Mouse (Mus musculus) G1E (cell line): ENCODE measurements around the gene Men1. TPM values are rescaled to one million over a fixed set of nuclear protein-coding genes. Genes with fewer than 3 reads are reported as not detected.

ENCODE experiments used
- ATAC-seq: 2 replicates; pipeline ENCODE4 v1.8.0; 2016; ENCODE audit warnings: mild to moderate bottlenecking; ENCODE audit not compliant: insufficient number of reproducible peaks, poor library complexity, low FRiP score, severe bottlenecking; ENCODE audit errors: extremely low read depth
- DNase-seq: peaks from one replicate; pipeline ENCODE4 v3.0.0; 2012; ENCODE audit warnings: low spot score
- H3K27me3 ChIP-seq: 2 replicates; pipeline ENCODE4 v1.6.1; 2012; ENCODE audit warnings: mild to moderate bottlenecking, low read length, inconsistent platforms; ENCODE audit not compliant: insufficient read depth
- H3K36me3 ChIP-seq: replicated peaks from 2 replicates; pipeline ENCODE3; 2012; ENCODE audit warnings: mild to moderate bottlenecking, inconsistent platforms
- H3K4me1 ChIP-seq: 2 replicates; pipeline ENCODE4 v1.6.1; 2012; ENCODE audit warnings: low read depth, low read length, inconsistent platforms, mixed read lengths; ENCODE audit not compliant: insufficient read depth
- H3K4me3 ChIP-seq: 2 replicates; pipeline ENCODE4 v1.5.1; 2012; ENCODE audit warnings: low read depth, mild to moderate bottlenecking, inconsistent platforms, low read length, moderate library complexity, mixed read lengths
- H3K9me3 ChIP-seq: replicated peaks from 2 replicates; pipeline ENCODE4 v1.6.1; 2012; ENCODE audit warnings: inconsistent platforms
- CTCF ChIP-seq: IDR thresholded peaks from 2 replicates; pipeline ENCODE4 v1.5.1; 2012; ENCODE audit warnings: low read depth, low read length, inconsistent platforms, mixed read lengths
- GATA1 ChIP-seq: IDR thresholded peaks from 2 replicates; pipeline ENCODE4 v1.6.1; 2012; ENCODE audit warnings: borderline replicate concordance, low read length, inconsistent platforms, mixed read lengths
- GATA2 ChIP-seq: IDR thresholded peaks from 2 replicates; pipeline ENCODE4 v1.6.1; 2012; ENCODE audit warnings: low read depth, low read length, inconsistent platforms, borderline replicate concordance
- POLR2AphosphoS5 ChIP-seq: IDR thresholded peaks from 2 replicates; pipeline ENCODE4 v1.6.1; 2012; ENCODE audit warnings: low read depth, low read length, inconsistent platforms; ENCODE audit not compliant: insufficient replicate concordance
- TAL1 ChIP-seq: conservative IDR thresholded peaks from 2 replicates; pipeline ENCODE4 v1.6.1; 2012; ENCODE audit warnings: low read depth, low read length, inconsistent platforms, mixed read lengths
- polyA plus RNA-seq: library from polyadenylated mRNA; stranded (reverse); fragments of >175 nt; gene quantifications from 2 replicates; pipeline ENCODE4 v1.2.3, GENCODE M21; 2012
- total RNA-seq, 2 experiments: library from RNA; stranded (forward) in 1 of 2; stranded (reverse) in 1 of 2; fragments of 200-1000 nt in 1 of 2; fragments of >200 nt in 1 of 2; fragmentation: Nextera tagmentation in 1 of 2; gene quantifications; 2 replicates each; pipeline ENCODE4 v1.2.3; 2014 to 2017

Gene Men1
- total RNA-seq (2014; fragmentation: Nextera tagmentation) (51.0 and 53.9 TPM in 2 replicates), total RNA-seq (2017) (28.8 and 30.9 TPM in 2 replicates), polyA plus RNA-seq (146 and 213 TPM in 2 replicates)

DNA sequence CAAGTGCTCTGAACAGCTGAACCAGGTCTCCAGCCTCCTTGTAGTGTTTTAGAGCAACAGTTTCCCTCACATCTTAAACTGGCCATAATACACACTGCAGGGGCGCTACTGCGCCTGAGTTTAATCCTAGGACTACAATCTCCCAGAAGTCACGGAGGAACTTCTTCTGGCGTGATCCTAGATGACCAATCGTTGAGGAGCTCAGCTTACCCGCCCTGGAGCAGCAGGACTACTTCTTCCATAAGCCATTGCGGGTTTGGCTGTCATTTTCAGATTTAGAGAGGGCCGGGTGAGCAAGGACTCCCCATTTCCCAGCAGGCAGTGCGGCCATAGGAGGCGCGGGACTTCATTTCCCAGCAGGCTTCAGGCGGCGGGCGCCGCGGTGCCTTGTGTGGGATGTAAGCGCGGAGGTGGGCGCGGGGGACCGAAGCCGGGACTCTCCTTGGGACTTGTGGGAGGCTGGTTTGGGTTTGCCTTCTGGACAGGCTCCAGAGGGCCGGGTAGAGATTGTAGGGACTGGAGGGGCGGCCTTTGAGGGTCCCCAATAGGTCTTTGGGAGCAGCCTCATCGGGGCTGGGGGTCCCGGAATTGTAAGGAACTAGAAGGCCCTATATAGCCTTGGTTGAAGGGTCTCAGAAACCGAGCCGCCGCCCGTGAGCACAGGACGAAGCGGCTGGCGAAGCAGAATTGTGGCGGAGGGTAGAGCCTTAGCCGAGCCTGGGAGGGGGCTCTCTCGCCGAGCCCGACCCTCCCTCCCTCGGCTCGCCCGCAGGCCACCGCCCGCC lies at the start of gene Men1:
Men1 (plus strand) TSS at position 307 of the 785 bp plus-strand sequence.
- H3K36me3 ChIP-seq, result peaks cover 38% of the 10 kb centered on the region
- DNase-seq (peak; percentile 96), ATAC-seq (peak; percentile 92)
- TF ChIP-seq TAL1 (no peak), GATA2 (no peak), CTCF (no peak), GATA1 (no peak), POLR2AphosphoS5 (no peak)
- peak within 1 kb of the TSS; percentile 85 for H3K4me3 ChIP-seq
- H3K9me3 ChIP-seq, result no peaks in the 10 kb centered on the region
- peaks cover 65% of the 10 kb centered on the region for H3K4me1 ChIP-seq
- H3K27me3 ChIP-seq, result peaks cover 3% of the 10 kb centered on the region; the same call in 1 of the 2 replicates

DNA sequence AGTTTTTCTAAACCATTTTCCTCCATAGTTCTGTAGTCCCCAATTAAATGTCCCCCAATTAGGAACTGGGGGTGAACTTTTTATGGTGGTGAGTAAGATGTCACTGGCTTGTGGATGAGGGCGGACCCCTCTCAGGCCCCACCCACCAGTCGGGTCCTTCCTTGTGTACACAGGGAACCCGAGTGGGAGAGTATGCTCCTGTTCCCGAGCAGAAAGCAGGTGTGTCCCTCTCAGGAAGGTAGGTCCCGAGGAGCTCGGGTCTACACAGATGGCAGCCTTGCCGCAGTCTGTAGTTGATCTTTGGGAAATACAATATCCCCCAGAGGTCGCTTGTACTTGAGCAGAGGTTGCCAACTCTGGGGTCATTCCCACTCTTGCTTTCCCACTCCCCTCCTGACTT lies 49.6 kb upstream of the Men1 start:
- no peaks in the 10 kb centered on the region for H3K27me3 ChIP-seq
- H3K9me3 ChIP-seq, result no peaks in the 10 kb centered on the region
- ATAC-seq (no peak), DNase-seq (no peak)
- H3K36me3 ChIP-seq, result peaks cover 94% of the 10 kb centered on the region
- H3K4me3 ChIP-seq, result peak overlapping the region; percentile 62; the same call in 1 of the 2 replicates
- H3K4me1 ChIP-seq, result peaks cover 97% of the 10 kb centered on the region
- TF ChIP-seq POLR2AphosphoS5 (no peak), GATA1 (no peak), TAL1 (no peak), GATA2 (no peak), CTCF (no peak)

DNA sequence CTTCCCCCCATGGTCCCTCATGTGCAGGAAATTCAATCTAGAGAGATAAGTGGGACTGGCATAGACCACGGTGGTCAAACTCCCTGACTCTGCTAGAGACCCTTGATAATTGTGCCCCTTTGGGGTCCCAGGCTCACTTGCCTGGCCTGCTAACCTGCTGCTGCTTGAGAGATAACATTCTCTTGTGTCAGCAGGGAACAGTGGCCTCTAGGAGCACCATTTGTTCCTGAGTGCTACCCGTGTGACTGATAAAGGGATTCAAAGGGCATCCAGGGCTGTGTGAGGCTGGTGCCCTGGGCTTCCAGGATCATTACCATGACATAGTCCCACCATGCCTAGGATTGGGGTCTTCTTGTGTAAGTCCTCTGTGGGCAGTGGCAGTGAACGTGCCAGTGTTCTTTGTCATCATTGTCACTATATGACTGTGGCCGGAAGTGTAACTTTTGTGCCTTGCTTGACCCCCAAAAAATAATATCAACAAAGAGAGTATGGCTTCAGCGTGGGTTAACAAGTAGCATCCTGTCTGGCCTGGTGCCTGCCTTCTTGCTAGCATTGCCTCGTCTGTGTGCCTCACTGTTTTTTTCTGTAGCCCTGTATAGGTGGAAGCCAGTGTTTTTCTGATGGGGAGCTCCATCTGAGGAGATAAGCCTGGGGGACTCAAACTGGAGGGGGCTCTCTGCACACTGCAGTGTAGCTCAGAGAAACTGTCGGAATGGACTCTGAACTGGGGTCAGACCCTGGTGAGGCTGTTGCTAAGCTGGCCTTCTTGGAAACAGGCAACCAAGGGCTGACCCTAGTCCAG lies 48.9 kb upstream of the Men1 start:
- Histone ChIP-seq H3K4me1 (peaks cover 96% of the 10 kb centered on the region), H3K4me3 (peak overlapping the region; percentile 51; the same call in 1 of the 2 replicates), H3K36me3 (peaks cover 90% of the 10 kb centered on the region), H3K27me3 (no peaks in the 10 kb centered on the region), H3K9me3 (no peaks in the 10 kb centered on the region)
- ATAC-seq, result no peak
- TF ChIP-seq CTCF, result no peak
- peak; percentile 49 for TF ChIP-seq TAL1
- no peak for TF ChIP-seq GATA1
- DNase-seq, result no peak

DNA sequence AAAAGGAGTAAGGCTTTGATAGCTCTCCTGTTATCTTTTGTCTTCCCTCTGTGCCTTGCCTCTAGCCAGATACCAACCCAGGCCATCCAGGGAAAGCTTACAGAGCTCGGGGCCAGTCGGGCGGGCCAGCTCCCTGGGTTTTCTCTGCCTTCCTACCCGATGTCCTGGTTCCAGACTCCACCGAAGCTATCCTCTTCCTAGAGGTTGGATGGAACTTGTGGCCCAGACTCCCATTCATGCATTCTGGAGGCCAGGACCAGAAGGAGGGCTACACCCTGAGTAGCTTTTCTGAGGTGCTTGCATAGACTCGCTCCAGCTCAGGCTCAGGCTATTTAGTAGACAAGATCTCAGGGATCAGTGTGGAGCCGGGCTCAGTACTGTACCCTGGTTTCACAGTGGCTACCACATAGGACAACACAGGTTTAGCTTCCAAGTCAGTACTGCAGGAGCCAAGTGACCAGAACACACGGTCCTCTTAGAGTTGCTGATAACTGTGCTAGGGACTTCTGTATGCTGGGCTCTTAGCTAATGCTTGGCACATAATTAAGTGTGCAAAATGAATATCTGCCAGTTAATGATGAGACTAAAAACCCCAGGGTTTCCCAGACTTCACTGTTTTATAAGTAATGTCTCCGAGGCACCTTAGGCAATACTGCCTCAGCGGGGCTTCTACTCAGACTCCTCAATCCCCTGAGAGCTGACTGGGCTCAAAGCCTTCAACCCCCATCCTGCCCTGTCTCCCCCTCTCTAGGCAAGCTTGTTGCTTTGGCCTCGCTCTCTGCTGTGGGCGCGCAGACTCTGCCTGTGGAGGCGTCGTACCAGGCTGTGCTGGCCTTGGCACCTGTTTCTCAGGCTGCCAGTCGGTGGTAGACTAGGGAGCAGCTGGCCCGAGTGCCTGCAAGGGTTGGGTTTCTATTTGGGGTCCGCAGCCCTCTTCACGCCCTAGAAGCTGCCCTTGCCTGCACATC lies 48.1 kb upstream of the Men1 start:
- Histone ChIP-seq H3K36me3 (peaks cover 90% of the 10 kb centered on the region), H3K9me3 (no peaks in the 10 kb centered on the region), H3K4me3 (peak overlapping the region; percentile 51; the same call in 1 of the 2 replicates), H3K4me1 (peaks cover 96% of the 10 kb centered on the region), H3K27me3 (no peaks in the 10 kb centered on the region)
- TF ChIP-seq TAL1 (no peak), GATA2 (no peak), CTCF (no peak), POLR2AphosphoS5 (no peak), GATA1 (no peak)
- ATAC-seq, result no peak
- DNase-seq, result no peak

DNA sequence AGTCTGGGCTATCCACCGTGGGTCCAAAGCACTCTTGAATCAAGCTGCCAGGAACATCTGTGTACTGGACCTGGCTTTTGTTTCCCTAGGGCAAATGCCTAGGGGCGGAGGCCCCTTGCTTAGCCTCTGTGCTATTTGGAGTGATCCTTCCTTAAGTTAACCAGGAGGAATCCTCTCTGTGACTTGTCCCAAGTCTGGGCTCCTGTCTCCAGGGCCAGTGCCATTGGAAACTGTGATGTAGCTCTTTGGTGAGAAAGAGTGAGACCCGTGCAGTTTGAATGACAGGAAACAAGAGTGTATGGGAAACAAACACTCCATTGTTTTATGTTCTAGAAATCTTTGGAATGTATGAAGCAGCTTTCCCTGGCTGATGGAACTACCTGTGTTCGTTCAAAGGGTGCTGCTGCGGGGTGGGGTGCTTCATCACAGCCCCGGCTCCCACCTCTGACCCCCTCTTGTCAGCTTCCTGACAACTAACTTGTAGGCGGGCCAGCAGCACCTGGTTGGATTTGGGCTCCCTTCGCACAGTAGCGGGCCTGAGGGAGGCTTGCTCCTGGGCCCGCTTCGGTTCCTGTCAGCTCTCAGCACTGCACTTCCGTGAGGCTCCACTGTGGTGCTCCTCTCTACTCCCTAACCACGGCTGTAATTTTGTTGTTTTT lies 46.4 kb upstream of the Men1 start:
- DNase-seq (no peak), ATAC-seq (no peak)
- Histone ChIP-seq H3K4me3 (no peak overlapping the region; the same call in 1 of the 2 replicates), H3K9me3 (no peaks in the 10 kb centered on the region), H3K27me3 (no peaks in the 10 kb centered on the region), H3K4me1 (peaks cover 95% of the 10 kb centered on the region), H3K36me3 (peaks cover 89% of the 10 kb centered on the region)
- TF ChIP-seq POLR2AphosphoS5 (no peak), GATA2 (no peak), TAL1 (no peak), CTCF (no peak), GATA1 (no peak)
